Mouse (Mus musculus): ENCODE measurements around the gene Rps26. TPM values are rescaled to one million over a fixed set of nuclear protein-coding genes. Genes with fewer than 3 reads are reported as not detected.

The Rps26 gene
- polyA plus RNA-seq, 2 experiments, result 1,177 to 1,662 TPM

DNA sequence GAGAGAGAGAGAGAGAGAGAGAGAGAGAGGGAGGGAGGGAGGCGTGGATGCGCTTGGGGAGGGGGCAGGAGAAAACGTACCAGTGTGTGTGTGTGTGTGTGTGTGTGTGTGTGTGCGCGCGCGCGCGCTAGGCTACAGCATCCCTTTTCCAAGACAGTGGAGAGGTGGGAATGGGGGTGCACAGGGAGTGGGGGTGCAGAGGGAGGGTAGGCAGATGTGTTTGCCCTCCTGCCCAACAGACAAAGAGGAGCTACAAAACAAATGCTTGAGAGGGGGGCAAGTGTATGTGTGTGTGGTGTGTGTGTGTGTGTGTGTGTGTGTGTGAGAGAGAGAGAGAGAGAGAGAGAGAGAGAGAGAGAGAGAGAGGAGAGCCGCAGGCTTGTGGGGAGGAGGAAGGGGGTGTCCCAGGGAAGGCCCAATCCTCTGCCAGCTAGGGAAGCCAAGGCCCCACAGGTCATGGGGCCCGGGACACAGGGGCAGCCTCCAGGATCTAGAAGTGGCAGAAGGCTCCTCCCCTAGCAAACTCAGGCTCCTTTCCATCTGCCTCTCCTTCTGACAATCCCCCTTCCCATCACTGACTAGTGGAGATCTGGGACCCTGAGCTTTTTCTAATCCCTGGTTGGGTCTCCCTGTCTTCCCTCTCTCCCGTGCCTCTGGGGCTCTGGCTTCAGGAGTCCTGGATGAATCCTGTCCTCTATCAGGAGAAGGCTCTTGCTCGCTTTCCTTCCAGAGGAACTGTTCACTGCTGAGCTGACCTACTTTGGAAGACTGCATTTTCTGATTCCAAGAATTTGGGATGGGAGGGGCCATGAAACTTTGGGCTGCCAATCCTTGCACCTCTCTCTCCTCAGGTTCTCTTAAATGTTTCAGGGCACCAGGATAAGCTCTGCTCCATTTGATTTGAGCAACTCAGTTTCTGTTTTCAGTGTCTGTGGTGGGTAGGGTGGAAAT lies 19.9 kb upstream of the Rps26 start:
- 7% methylated on average over 9 of the region's 13 CpGs for WGBS
- ATAC-seq (ENCODE audit: low FRiP score, low read depth) (peak; percentile 69), DNase-seq (ENCODE audit: low spot score) (peak; percentile 65)
- peak overlapping the region; percentile 52 for H3K4me3 ChIP-seq (replicated peaks; ENCODE audit: low read length)
- no peaks in the 10 kb centered on the region for H3K9me3 ChIP-seq (ENCODE audit: control insufficient read depth, low read length)
- H3K36me3 ChIP-seq (ENCODE audit: control insufficient read depth, insufficient read depth, low read length), result peaks cover under 1% of the 10 kb centered on the region
- H3K27me3 ChIP-seq (ENCODE audit: control insufficient read depth, insufficient read depth, low read length), result no peaks in the 10 kb centered on the region
- TF ChIP-seq POLR2A (IDR thresholded peaks at IDR 0.05; ENCODE audit: borderline replicate concordance, extremely low read depth, insufficient read depth, insufficient read length), result no peak
- H3K9ac ChIP-seq (ENCODE audit: low read depth, low read length, severe bottlenecking), result peak overlapping the region; percentile 50
- H3K4me2 ChIP-seq (replicated peaks; ENCODE audit: low read depth, low read length, severe bottlenecking), result peak overlapping the region; percentile 77
- H3K4me1 ChIP-seq (ENCODE audit: control insufficient read depth, insufficient read depth, low read length), result peaks cover 14% of the 10 kb centered on the region
- peak overlapping the region; percentile 52 for H3K27ac ChIP-seq (replicated peaks; ENCODE audit: low read depth, low read length)

DNA sequence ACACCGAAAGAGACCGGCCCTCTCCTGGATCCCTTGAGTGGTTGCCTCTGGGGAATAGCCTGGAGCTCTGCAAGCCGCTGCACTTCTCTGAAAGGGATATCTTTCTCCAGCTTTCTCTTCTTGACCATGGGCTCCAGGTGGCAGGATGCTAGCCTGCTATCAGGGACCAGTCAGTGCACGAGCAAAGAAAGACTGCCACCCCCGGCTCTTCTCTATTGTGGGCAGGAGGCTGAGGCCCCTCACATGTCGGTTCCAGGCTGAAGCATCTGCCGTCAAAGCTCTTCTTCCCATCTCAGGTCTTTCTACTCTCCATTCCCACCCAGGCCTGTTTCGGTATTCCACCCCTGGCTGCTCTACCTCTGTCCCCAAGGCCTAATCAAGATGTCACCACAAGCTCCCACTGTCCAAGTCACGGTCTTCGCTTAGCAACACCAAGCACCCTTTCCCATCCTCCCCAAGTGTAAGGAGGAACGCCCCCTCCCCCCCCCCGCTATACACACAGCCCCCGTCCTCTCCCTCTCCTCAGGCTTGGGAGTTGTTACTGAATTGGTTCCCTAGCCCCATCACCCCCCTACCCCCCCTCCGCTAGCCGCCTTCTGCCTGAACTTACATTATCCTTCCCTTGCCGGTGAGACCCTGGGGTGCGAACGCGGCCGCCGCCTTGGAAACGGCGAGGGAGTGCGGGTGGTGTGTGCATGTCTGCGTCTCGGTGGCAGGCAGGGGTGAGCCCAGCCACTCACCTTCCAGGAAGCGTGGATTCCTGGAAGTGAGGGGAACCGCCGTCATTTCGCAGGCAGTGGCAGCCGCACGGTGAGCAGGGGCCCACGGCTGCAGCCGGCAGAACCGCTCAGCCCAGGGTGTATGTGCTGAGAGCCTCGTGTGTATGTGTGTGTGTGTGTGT lies 18.8 kb upstream of the Rps26 start, which contains the start of gene Ikzf4:
Gene Ikzf4 (minus strand): TSS at position 881 of the 901 bp plus-strand sequence.
- Histone ChIP-seq H3K36me3 (ENCODE audit: control insufficient read depth, insufficient read depth, low read length) (peaks cover 10% of the 10 kb centered on the region), H3K27me3 (ENCODE audit: control insufficient read depth, insufficient read depth, low read length) (no peaks in the 10 kb centered on the region), H3K9ac (ENCODE audit: low read depth, low read length, severe bottlenecking) (peak within 1 kb of the TSS; percentile 66), H3K4me1 (ENCODE audit: control insufficient read depth, insufficient read depth, low read length) (peaks cover 14% of the 10 kb centered on the region), H3K9me3 (ENCODE audit: control insufficient read depth, low read length) (no peaks in the 10 kb centered on the region), H3K27ac (replicated peaks; ENCODE audit: low read depth, low read length) (peak within 1 kb of the TSS; percentile 52), H3K4me2 (replicated peaks; ENCODE audit: low read depth, low read length, severe bottlenecking) (peak within 1 kb of the TSS; percentile 77), H3K4me3 (replicated peaks; ENCODE audit: low read length) (peak within 1 kb of the TSS; percentile 52)
- 3% methylated on average over 34 of the region's 36 CpGs for WGBS
- DNase-seq (ENCODE audit: low spot score) (peak; percentile 49), ATAC-seq (ENCODE audit: low FRiP score, low read depth) (peak; percentile 74)
- 0 out of 2 replicates have a peak, but pooled peaks have one; percentile 24 for TF ChIP-seq POLR2A (IDR thresholded peaks at IDR 0.05; ENCODE audit: borderline replicate concordance, extremely low read depth, insufficient read depth, insufficient read length)

DNA sequence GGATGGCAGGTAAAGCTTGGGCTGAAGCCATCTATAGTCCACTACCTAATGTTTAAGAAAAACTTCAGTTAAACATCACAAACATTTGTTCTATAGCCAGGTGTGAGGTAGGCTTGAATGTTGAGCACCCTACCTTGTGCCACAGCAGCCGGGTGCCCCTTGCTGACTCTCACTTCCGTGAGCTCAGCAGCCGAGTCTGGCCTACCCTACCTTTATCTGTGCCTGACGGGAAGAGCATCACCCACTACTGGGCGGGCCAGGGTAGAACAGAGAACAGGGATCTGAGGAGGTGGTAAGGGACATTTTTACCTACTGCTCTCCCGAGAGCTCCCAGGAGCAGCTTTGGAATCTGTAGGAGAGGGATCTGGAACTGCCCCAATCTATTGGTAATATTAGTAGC lies 16.2 kb upstream of the Rps26 start:
- no peak for DNase-seq (ENCODE audit: low spot score)
- no peak overlapping the region for H3K4me3 ChIP-seq (replicated peaks; ENCODE audit: low read length)
- peaks cover 31% of the 10 kb centered on the region for H3K36me3 ChIP-seq (ENCODE audit: control insufficient read depth, insufficient read depth, low read length)
- 88% methylated on average over 6 of the region's 6 CpGs for WGBS
- H3K9ac ChIP-seq (ENCODE audit: low read depth, low read length, severe bottlenecking), result no peak overlapping the region
- H3K27ac ChIP-seq (replicated peaks; ENCODE audit: low read depth, low read length), result no peak overlapping the region
- H3K9me3 ChIP-seq (ENCODE audit: control insufficient read depth, low read length), result no peaks in the 10 kb centered on the region
- no peaks in the 10 kb centered on the region for H3K27me3 ChIP-seq (ENCODE audit: control insufficient read depth, insufficient read depth, low read length)
- peaks cover 14% of the 10 kb centered on the region for H3K4me1 ChIP-seq (ENCODE audit: control insufficient read depth, insufficient read depth, low read length)
- no peak for TF ChIP-seq POLR2A (IDR thresholded peaks at IDR 0.05; ENCODE audit: borderline replicate concordance, extremely low read depth, insufficient read depth, insufficient read length)
- H3K4me2 ChIP-seq (replicated peaks; ENCODE audit: low read depth, low read length, severe bottlenecking), result no peak overlapping the region
- ATAC-seq (ENCODE audit: low FRiP score, low read depth), result no peak

DNA sequence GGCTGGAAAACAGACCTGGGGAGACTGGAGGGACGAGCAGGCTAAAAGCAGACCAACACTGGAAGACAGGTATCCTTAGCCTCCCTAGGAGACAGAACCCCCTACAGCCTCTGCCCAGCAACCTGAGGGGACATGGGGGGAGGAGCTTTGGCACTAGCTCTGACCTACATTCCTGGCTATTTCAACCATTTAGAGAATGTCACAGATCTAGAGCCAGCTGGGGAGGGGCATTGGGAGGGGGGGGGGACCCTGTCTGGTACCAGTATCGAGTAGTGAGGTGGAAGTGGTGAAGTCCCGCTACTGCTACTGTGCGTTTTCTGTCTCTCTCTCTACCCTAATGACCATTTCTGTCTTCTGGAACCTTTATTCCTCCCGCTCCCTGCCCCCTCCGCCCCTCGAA lies 15.3 kb upstream of the Rps26 start:
- peaks cover 35% of the 10 kb centered on the region for H3K36me3 ChIP-seq (ENCODE audit: control insufficient read depth, insufficient read depth, low read length)
- no peak for ATAC-seq (ENCODE audit: low FRiP score, low read depth)
- no peak for TF ChIP-seq POLR2A (IDR thresholded peaks at IDR 0.05; ENCODE audit: borderline replicate concordance, extremely low read depth, insufficient read depth, insufficient read length)
- H3K4me2 ChIP-seq (replicated peaks; ENCODE audit: low read depth, low read length, severe bottlenecking), result no peak overlapping the region
- H3K27me3 ChIP-seq (ENCODE audit: control insufficient read depth, insufficient read depth, low read length), result no peaks in the 10 kb centered on the region
- no peak overlapping the region for H3K4me3 ChIP-seq (replicated peaks; ENCODE audit: low read length)
- 74% methylated on average over 7 of the region's 7 CpGs for WGBS
- H3K27ac ChIP-seq (replicated peaks; ENCODE audit: low read depth, low read length), result no peak overlapping the region
- peaks cover 12% of the 10 kb centered on the region for H3K4me1 ChIP-seq (ENCODE audit: control insufficient read depth, insufficient read depth, low read length)
- no peak overlapping the region for H3K9ac ChIP-seq (ENCODE audit: low read depth, low read length, severe bottlenecking)
- DNase-seq (ENCODE audit: low spot score), result no peak
- no peaks in the 10 kb centered on the region for H3K9me3 ChIP-seq (ENCODE audit: control insufficient read depth, low read length)

DNA sequence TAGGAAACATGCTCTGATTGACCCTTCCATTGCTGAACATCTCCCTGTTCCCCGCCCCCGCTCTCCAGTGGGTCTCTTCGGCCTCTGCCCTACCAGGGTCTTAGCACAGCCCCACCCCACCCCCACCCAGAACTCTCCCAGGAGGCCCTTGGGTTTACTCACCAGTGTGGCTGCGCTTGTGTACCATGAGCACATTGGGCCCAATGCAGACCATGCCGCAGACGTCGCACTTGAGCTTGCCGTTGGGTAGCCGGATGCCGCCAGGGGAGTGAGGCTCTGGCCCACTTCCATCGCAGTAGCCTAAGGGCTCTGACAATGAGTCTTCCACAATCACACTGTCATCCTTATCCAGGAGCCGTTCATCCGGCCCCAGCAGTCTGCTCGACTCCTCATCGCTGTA lies 14.3 kb upstream of the Rps26 start:
- Histone ChIP-seq H3K27ac (replicated peaks; ENCODE audit: low read depth, low read length) (no peak overlapping the region), H3K9me3 (ENCODE audit: control insufficient read depth, low read length) (no peaks in the 10 kb centered on the region), H3K4me1 (ENCODE audit: control insufficient read depth, insufficient read depth, low read length) (peaks cover 6% of the 10 kb centered on the region; the same call in 1 of the 2 replicates), H3K4me2 (replicated peaks; ENCODE audit: low read depth, low read length, severe bottlenecking) (no peak overlapping the region), H3K4me3 (replicated peaks; ENCODE audit: low read length) (no peak overlapping the region), H3K27me3 (ENCODE audit: control insufficient read depth, insufficient read depth, low read length) (no peaks in the 10 kb centered on the region), H3K9ac (ENCODE audit: low read depth, low read length, severe bottlenecking) (no peak overlapping the region), H3K36me3 (ENCODE audit: control insufficient read depth, insufficient read depth, low read length) (peaks cover 42% of the 10 kb centered on the region)
- TF ChIP-seq POLR2A (IDR thresholded peaks at IDR 0.05; ENCODE audit: borderline replicate concordance, extremely low read depth, insufficient read depth, insufficient read length), result no peak
- no peak for ATAC-seq (ENCODE audit: low FRiP score, low read depth)
- DNase-seq (ENCODE audit: low spot score), result no peak
- 95% methylated on average over 15 of the region's 15 CpGs for WGBS

Measured in limb, embryonic 14.5 days (tissue).